Mouse (Mus musculus) embryonic facial prominence, embryonic 15.5 days (tissue): ENCODE measurements around the gene Tlr12. TPM values are rescaled to one million over a fixed set of nuclear protein-coding genes. Genes with fewer than 3 reads are reported as not detected.

Experiments used
- ATAC-seq: fragments of 200-750 bp; cut with Nextera tagmentation; 2 replicates; pipeline ENCODE4 v1.8.0; 2017; ENCODE audit warnings: low read depth, moderate TSS enrichment; ENCODE audit not compliant: insufficient number of reproducible peaks, low FRiP score, low TSS enrichment
- H3K27ac ChIP-seq: fragments of 300-500 bp; sonication (generic); replicated peaks from 2 replicates; pipeline ENCODE4 v1.5.1; 2015; ENCODE audit warnings: mild to moderate bottlenecking, inconsistent platforms
- H3K27me3 ChIP-seq: fragments of 300-500 bp; sonication (generic); 2 replicates; pipeline ENCODE4 v1.6.1; 2015; ENCODE audit warnings: inconsistent platforms
- H3K36me3 ChIP-seq: fragments of 300-500 bp; sonication (generic); 2 replicates; pipeline ENCODE4 v1.6.1; 2015; ENCODE audit warnings: mild to moderate bottlenecking, inconsistent platforms
- H3K4me1 ChIP-seq: fragments of 300-500 bp; sonication (generic); 2 replicates; pipeline ENCODE4 v1.6.1; 2015; ENCODE audit warnings: inconsistent platforms
- H3K4me2 ChIP-seq: fragments of 300-500 bp; sonication (generic); replicated peaks from 2 replicates; pipeline ENCODE4 v1.6.1; 2015; ENCODE audit warnings: mild to moderate bottlenecking, inconsistent platforms
- H3K4me3 ChIP-seq: fragments of 300-500 bp; sonication (generic); replicated peaks from 2 replicates; pipeline ENCODE4 v1.5.1; 2015; ENCODE audit warnings: mild to moderate bottlenecking, inconsistent platforms
- H3K9ac ChIP-seq: fragments of 300-500 bp; sonication (generic); 2 replicates; pipeline ENCODE4 v1.6.1; 2015; ENCODE audit warnings: inconsistent platforms
- H3K9me3 ChIP-seq: fragments of 300-500 bp; sonication (generic); replicated peaks from 2 replicates; pipeline ENCODE4 v1.6.1; 2016; ENCODE audit warnings: inconsistent platforms
- WGBS: fragments of 180-500 bp; shearing (Covaris S2); methylation state at CpG from one replicate; pipeline ENCODE4 v1.1.7; 2015; 5-methylcytosine and 5-hydroxymethylcytosine counted together
- polyA plus RNA-seq: library from polyadenylated mRNA; unstranded; fragments of >200 nt; fragmentation: Nextera tagmentation; extraction: Ambion mirVana; gene quantifications from 2 replicates; pipeline ENCODE4 v1.2.1, GENCODE M21; 2015

Tlr12 gene
- polyA plus RNA-seq, 1 experiment from 2014 or later: 0.71 TPM

GRCm38 (mm10) chr4:128648567-128649255, 30.3 kb upstream of the Tlr12 start:
- Histone ChIP-seq H3K9me3 (no peaks in the 10 kb centered on the region), H3K27me3 (no peaks in the 10 kb centered on the region), H3K36me3 (no peaks in the 10 kb centered on the region), H3K27ac (no peak overlapping the region), H3K4me2 (no peak overlapping the region), H3K4me3 (no peak overlapping the region), H3K4me1 (peaks cover 13% of the 10 kb centered on the region; the same call in 1 of the 2 replicates), H3K9ac (no peak overlapping the region)
- 49% methylated on average over 8 of the region's 8 CpGs for WGBS
- ATAC-seq: no peak

GRCm38 (mm10) chr4:128646762-128647161, 28.3 kb upstream of the Tlr12 start:
- Histone ChIP-seq H3K4me3 (no peak overlapping the region), H3K9me3 (no peaks in the 10 kb centered on the region), H3K36me3 (no peaks in the 10 kb centered on the region), H3K4me2 (no peak overlapping the region), H3K4me1 (peaks cover 10% of the 10 kb centered on the region; the same call in 1 of the 2 replicates), H3K27me3 (no peaks in the 10 kb centered on the region), H3K27ac (no peak overlapping the region), H3K9ac (no peak overlapping the region)
- no peak for ATAC-seq
- WGBS: 22% methylated on average over 7 of the region's 7 CpGs

GRCm38 (mm10) chr4:128645896-128646295, 27.5 kb upstream of the Tlr12 start:
- no peak for ATAC-seq
- H3K36me3 ChIP-seq: no peaks in the 10 kb centered on the region
- WGBS: 35% methylated on average over 6 of the region's 6 CpGs
- H3K9ac ChIP-seq: no peak overlapping the region
- H3K4me1 ChIP-seq: peaks cover 10% of the 10 kb centered on the region; the same call in 1 of the 2 replicates
- no peaks in the 10 kb centered on the region for H3K27me3 ChIP-seq
- H3K4me2 ChIP-seq: no peak overlapping the region
- no peaks in the 10 kb centered on the region for H3K9me3 ChIP-seq
- H3K4me3 ChIP-seq: no peak overlapping the region
- H3K27ac ChIP-seq: no peak overlapping the region

GRCm38 (mm10) chr4:128641766-128642717, 23.6 kb upstream of the Tlr12 start:
- H3K4me1 ChIP-seq: peaks cover 12% of the 10 kb centered on the region; the same call in 1 of the 2 replicates
- H3K9me3 ChIP-seq: no peaks in the 10 kb centered on the region
- no peak overlapping the region for H3K27ac ChIP-seq
- no peaks in the 10 kb centered on the region for H3K27me3 ChIP-seq
- no peak for ATAC-seq
- H3K9ac ChIP-seq: no peak overlapping the region
- 54% methylated on average over 23 of the region's 23 CpGs for WGBS
- no peak overlapping the region for H3K4me2 ChIP-seq
- no peak overlapping the region for H3K4me3 ChIP-seq
- H3K36me3 ChIP-seq: no peaks in the 10 kb centered on the region

- no peak overlapping the region for H3K27ac ChIP-seq
- H3K27me3 ChIP-seq: no peaks in the 10 kb centered on the region
- ATAC-seq: no peak
- no peak overlapping the region for H3K9ac ChIP-seq
- no peak overlapping the region for H3K4me2 ChIP-seq
- H3K9me3 ChIP-seq: no peaks in the 10 kb centered on the region
- H3K4me3 ChIP-seq: no peak overlapping the region
- WGBS: 82% methylated on average over 18 of the region's 18 CpGs
- H3K36me3 ChIP-seq: no peaks in the 10 kb centered on the region
- H3K4me1 ChIP-seq: peaks cover 23% of the 10 kb centered on the region
Measured at GRCm38 (mm10) chr4:128638265-128638923, 20.0 kb upstream of the Tlr12 start.

GRCm38 (mm10) chr4:128637250-128637649, 18.8 kb upstream of the Tlr12 start:
- H3K4me1 ChIP-seq: peaks cover 23% of the 10 kb centered on the region
- no peak overlapping the region for H3K4me3 ChIP-seq
- H3K9me3 ChIP-seq: no peaks in the 10 kb centered on the region
- H3K27ac ChIP-seq: 0 out of 2 replicates have a peak overlapping the region, but pooled peaks have one; percentile 28
- no peaks in the 10 kb centered on the region for H3K27me3 ChIP-seq
- no peak overlapping the region for H3K4me2 ChIP-seq
- WGBS: 41% methylated on average over 11 of the region's 11 CpGs
- ATAC-seq: no peak
- no peak overlapping the region for H3K9ac ChIP-seq
- no peaks in the 10 kb centered on the region for H3K36me3 ChIP-seq

GRCm38 (mm10) chr4:128635894-128636585, 17.6 kb upstream of the Tlr12 start:
- no peaks in the 10 kb centered on the region for H3K27me3 ChIP-seq
- no peak overlapping the region for H3K9ac ChIP-seq
- WGBS: 56% methylated on average over 10 of the region's 10 CpGs
- H3K36me3 ChIP-seq: no peaks in the 10 kb centered on the region
- no peak overlapping the region for H3K4me2 ChIP-seq
- H3K27ac ChIP-seq: no peak overlapping the region
- no peaks in the 10 kb centered on the region for H3K9me3 ChIP-seq
- ATAC-seq: no peak
- no peak overlapping the region for H3K4me3 ChIP-seq
- H3K4me1 ChIP-seq: peaks cover 23% of the 10 kb centered on the region

- Histone ChIP-seq H3K9me3 (no peaks in the 10 kb centered on the region), H3K4me1 (peaks cover 23% of the 10 kb centered on the region), H3K36me3 (no peaks in the 10 kb centered on the region), H3K9ac (no peak overlapping the region), H3K27ac (no peak overlapping the region), H3K4me3 (no peak overlapping the region), H3K4me2 (no peak overlapping the region), H3K27me3 (no peaks in the 10 kb centered on the region)
- ATAC-seq: no peak
- 65% methylated on average over 7 of the region's 7 CpGs for WGBS
Measured at GRCm38 (mm10) chr4:128635451-128635850, 17.0 kb upstream of the Tlr12 start.

GRCm38 (mm10) chr4:128621109-128621508, 2.7 kb upstream of the Tlr12 start:
- 89% methylated on average over 8 of the region's 8 CpGs for WGBS
- Histone ChIP-seq H3K9ac (no peak overlapping the region), H3K4me2 (no peak overlapping the region), H3K27me3 (peaks cover 9% of the 10 kb centered on the region; the same call in 1 of the 2 replicates), H3K4me3 (no peak overlapping the region), H3K27ac (no peak overlapping the region), H3K4me1 (peaks cover 19% of the 10 kb centered on the region; the same call in 1 of the 2 replicates), H3K36me3 (no peaks in the 10 kb centered on the region), H3K9me3 (no peaks in the 10 kb centered on the region)
- no peak for ATAC-seq

GRCm38 (mm10) chr4:128620572-128620971, 2.2 kb upstream of the Tlr12 start:
- no peaks in the 10 kb centered on the region for H3K9me3 ChIP-seq
- no peak overlapping the region for H3K4me2 ChIP-seq
- WGBS: 87% methylated on average over 6 of the region's 6 CpGs
- H3K27ac ChIP-seq: no peak overlapping the region
- no peak overlapping the region for H3K9ac ChIP-seq
- peaks cover 19% of the 10 kb centered on the region; the same call in 1 of the 2 replicates for H3K4me1 ChIP-seq
- H3K27me3 ChIP-seq: peaks cover 9% of the 10 kb centered on the region; the same call in 1 of the 2 replicates
- ATAC-seq: no peak
- H3K36me3 ChIP-seq: no peaks in the 10 kb centered on the region
- H3K4me3 ChIP-seq: no peak overlapping the region
